Mouse (Mus musculus) midbrain, embryonic 12.5 days (tissue): ENCODE measurements around the gene Fbxl7. TPM values are rescaled to one million over a fixed set of nuclear protein-coding genes. Genes with fewer than 3 reads are reported as not detected.

Experiments used
- ATAC-seq: fragments of 200-750 bp; cut with Nextera tagmentation; 2 replicates; pipeline ENCODE4 v1.8.0; 2017; ENCODE audit warnings: low read depth, moderate TSS enrichment, moderate library complexity; ENCODE audit not compliant: low FRiP score
- H3K27ac ChIP-seq: fragments of 300-500 bp; sonication (generic); replicated peaks from 2 replicates; pipeline ENCODE4 v1.5.1; 2016; ENCODE audit warnings: mild to moderate bottlenecking
- H3K27me3 ChIP-seq: fragments of 300-500 bp; sonication (generic); 2 replicates; pipeline ENCODE4 v1.6.1; 2016; ENCODE audit warnings: mild to moderate bottlenecking
- H3K36me3 ChIP-seq: fragments of 300-500 bp; sonication (generic); 2 replicates; pipeline ENCODE4 v1.6.1; 2016
- H3K4me1 ChIP-seq: fragments of 300-500 bp; sonication (generic); 2 replicates; pipeline ENCODE4 v1.6.1; 2016
- H3K4me2 ChIP-seq: fragments of 300-500 bp; sonication (generic); replicated peaks from 2 replicates; pipeline ENCODE4 v1.6.1; 2016; ENCODE audit warnings: mild to moderate bottlenecking, moderate library complexity
- H3K4me3 ChIP-seq: fragments of 300-500 bp; sonication (generic); 2 replicates; pipeline ENCODE4 v1.5.1; 2016; ENCODE audit warnings: mild to moderate bottlenecking
- H3K9ac ChIP-seq: fragments of 300-500 bp; sonication (generic); replicated peaks from 2 replicates; pipeline ENCODE4 v1.6.1; 2016; ENCODE audit warnings: mild to moderate bottlenecking, moderate library complexity
- H3K9me3 ChIP-seq: fragments of 300-500 bp; sonication (generic); 2 replicates; pipeline ENCODE4 v1.6.1; 2016; ENCODE audit warnings: mild to moderate bottlenecking
- WGBS: fragments of 180-500 bp; shearing (Covaris S2); methylation state at CpG from one replicate; pipeline ENCODE4 v1.1.7; 2016; 5-methylcytosine and 5-hydroxymethylcytosine counted together
- polyA plus RNA-seq: library from polyadenylated mRNA; unstranded; fragments of >200 nt; fragmentation: Nextera tagmentation; extraction: Ambion mirVana; gene quantifications from 2 replicates; pipeline ENCODE4 v1.2.1, GENCODE M21; 2016

The Fbxl7 gene
- polyA plus RNA-seq, 1 experiment from 2014 or later = 27.2 TPM

DNA sequence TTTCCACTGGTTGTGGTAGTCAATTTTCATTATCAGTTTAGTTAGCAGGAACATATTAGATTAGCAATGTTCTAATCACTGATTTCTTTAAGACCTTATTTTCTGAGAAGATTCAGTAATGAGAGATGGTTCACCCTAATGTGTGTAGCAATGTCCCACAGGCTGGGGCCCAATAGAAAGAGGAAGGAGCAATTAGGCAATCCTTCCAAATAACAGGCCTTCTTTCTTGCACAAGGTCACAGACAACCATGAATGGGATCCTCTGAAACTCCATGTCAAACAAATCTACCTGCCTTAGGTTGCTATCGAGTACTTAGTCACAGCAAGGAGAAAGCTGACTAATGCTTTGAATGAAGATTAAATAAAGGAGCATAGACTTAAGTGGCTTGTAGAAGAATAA lies 316.9 kb downstream of the Fbxl7 start:
- no peak overlapping the region for H3K27ac ChIP-seq
- no peak overlapping the region for H3K9ac ChIP-seq
- 90% methylated on average over 1 of the region's 1 CpGs for WGBS
- H3K4me2 ChIP-seq = no peak overlapping the region
- no peaks in the 10 kb centered on the region for H3K4me1 ChIP-seq
- H3K4me3 ChIP-seq = no peak overlapping the region
- H3K36me3 ChIP-seq = no peaks in the 10 kb centered on the region
- no peak for ATAC-seq
- H3K27me3 ChIP-seq = no peaks in the 10 kb centered on the region
- no peaks in the 10 kb centered on the region for H3K9me3 ChIP-seq

GRCm38 (mm10) chr15:26566076-26566475 lies 329.3 kb downstream of the Fbxl7 start:
- ATAC-seq = no peak
- H3K9ac ChIP-seq = no peak overlapping the region
- H3K27ac ChIP-seq = no peak overlapping the region
- H3K4me3 ChIP-seq = no peak overlapping the region
- H3K27me3 ChIP-seq = no peaks in the 10 kb centered on the region
- H3K9me3 ChIP-seq = no peaks in the 10 kb centered on the region
- 91% methylated on average over 2 of the region's 2 CpGs for WGBS
- no peaks in the 10 kb centered on the region for H3K36me3 ChIP-seq
- H3K4me1 ChIP-seq = no peaks in the 10 kb centered on the region
- no peak overlapping the region for H3K4me2 ChIP-seq

DNA sequence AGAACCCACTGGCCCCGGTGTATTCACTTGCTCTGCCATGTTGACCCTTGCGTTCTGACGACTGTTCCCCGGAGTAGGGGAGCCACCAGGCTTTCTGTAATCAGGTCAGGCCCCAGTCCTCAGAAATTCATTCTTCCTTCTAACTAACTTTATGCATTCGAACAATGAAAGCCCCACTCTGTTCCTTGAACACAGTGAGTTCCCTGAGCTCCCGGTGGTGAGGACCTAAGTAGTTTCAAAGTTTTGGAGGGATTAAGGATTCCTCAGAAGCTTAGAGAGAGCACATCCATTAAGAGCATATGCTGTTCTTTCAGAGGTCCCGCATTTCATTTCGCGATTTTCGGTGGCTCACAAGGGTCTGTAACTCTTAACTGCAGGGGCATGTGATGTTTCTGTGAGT lies 341.8 kb downstream of the Fbxl7 start:
- no peak for ATAC-seq
- WGBS = 11% methylated on average over 10 of the region's 10 CpGs

DNA sequence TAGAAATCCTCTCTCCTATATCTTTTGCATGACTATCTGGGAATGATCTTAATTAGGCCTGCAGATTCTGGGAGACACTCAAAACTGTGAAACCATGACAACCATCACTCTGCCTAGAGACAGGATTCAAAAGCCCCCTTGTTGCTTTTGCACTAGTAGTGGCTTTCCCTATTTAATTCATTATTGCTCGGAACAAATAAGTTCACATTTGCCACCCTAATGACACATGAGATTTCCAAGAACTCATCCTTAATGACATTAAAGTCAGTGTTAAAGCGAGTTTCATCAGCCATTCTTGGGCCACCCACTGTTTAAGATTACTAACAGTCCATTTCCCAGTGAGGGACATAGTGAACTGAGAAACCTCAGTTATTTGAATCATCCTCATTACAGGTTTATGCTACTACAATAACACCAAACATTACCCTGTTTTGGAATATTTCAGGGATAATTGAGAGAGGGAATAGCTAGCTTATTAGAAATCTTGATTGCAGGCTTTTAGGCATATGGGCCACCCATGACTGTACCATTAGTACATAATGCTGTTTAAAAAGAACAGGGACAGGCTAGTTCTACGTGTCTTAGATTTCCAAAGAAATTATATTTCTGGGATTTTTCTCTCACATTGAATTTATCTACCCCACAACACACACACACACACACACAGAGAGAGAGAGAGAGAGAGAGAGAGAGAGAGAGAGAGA lies 361.2 kb downstream of the Fbxl7 start:
- H3K36me3 ChIP-seq = no peaks in the 10 kb centered on the region
- H3K9me3 ChIP-seq = no peaks in the 10 kb centered on the region
- H3K4me3 ChIP-seq = no peak overlapping the region
- no peak for ATAC-seq
- peaks cover 5% of the 10 kb centered on the region; the same call in 1 of the 2 replicates for H3K4me1 ChIP-seq
- no peak overlapping the region for H3K27ac ChIP-seq
- WGBS = 50% methylated on average over 3 of the region's 3 CpGs
- no peak overlapping the region for H3K4me2 ChIP-seq
- H3K27me3 ChIP-seq = no peaks in the 10 kb centered on the region
- no peak overlapping the region for H3K9ac ChIP-seq

More for the DNA sequence above, 341.8 kb downstream of the Fbxl7 start:
- no peaks in the 10 kb centered on the region for H3K27me3 ChIP-seq
- H3K4me1 ChIP-seq = peaks cover 9% of the 10 kb centered on the region; the same call in 1 of the 2 replicates
- H3K4me2 ChIP-seq = no peak overlapping the region
- H3K9ac ChIP-seq = no peak overlapping the region
- H3K4me3 ChIP-seq = no peak overlapping the region
- H3K36me3 ChIP-seq = peaks cover 10% of the 10 kb centered on the region
- H3K27ac ChIP-seq = no peak overlapping the region
- no peaks in the 10 kb centered on the region for H3K9me3 ChIP-seq

DNA sequence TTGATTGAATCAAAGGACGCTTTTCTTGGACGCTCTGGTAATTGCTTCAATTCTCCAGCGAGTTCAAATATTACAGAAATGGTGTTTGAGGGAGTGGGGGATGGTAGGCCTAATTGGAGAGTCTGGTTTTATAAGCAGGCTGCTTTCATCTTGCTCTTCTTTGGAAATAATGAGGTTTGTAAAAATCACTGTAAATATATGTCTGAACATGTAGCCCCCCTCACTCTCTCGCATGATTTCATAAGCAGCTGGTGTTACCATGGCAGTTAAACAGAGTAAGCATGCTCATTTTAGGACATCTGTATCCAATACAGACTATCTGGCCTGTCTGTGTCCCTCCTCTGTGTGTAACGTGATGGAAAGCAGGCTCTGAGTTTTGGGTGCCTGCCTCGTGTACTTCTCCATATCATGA lies 376.2 kb downstream of the Fbxl7 start:
- Histone ChIP-seq H3K27ac (no peak overlapping the region), H3K27me3 (no peaks in the 10 kb centered on the region), H3K36me3 (no peaks in the 10 kb centered on the region), H3K4me1 (no peaks in the 10 kb centered on the region; the same call in none of the 2 replicates), H3K9me3 (no peaks in the 10 kb centered on the region), H3K4me2 (no peak overlapping the region), H3K9ac (no peak overlapping the region), H3K4me3 (no peak overlapping the region)
- 74% methylated on average over 6 of the region's 6 CpGs for WGBS
- no peak for ATAC-seq

- no peaks in the 10 kb centered on the region for H3K9me3 ChIP-seq
- no peak overlapping the region for H3K9ac ChIP-seq
- no peak overlapping the region for H3K4me2 ChIP-seq
- no peaks in the 10 kb centered on the region for H3K36me3 ChIP-seq
- ATAC-seq = no peak
- 69% methylated on average over 4 of the region's 4 CpGs for WGBS
- H3K4me1 ChIP-seq = no peaks in the 10 kb centered on the region
- H3K4me3 ChIP-seq = no peak overlapping the region
- H3K27me3 ChIP-seq = no peaks in the 10 kb centered on the region
- H3K27ac ChIP-seq = no peak overlapping the region
These were observed 394.4 kb downstream of the Fbxl7 start for GRCm38 (mm10) chr15:26501024-26501423.
